Mouse (Mus musculus): ENCODE measurements around the gene Adss.
"Not testable (repeated sequence)": the region's sequence is repeated elsewhere in the genome, so short reads cannot be mapped to it uniquely, and the experiment has no call there.

Gene Adss

DNA sequence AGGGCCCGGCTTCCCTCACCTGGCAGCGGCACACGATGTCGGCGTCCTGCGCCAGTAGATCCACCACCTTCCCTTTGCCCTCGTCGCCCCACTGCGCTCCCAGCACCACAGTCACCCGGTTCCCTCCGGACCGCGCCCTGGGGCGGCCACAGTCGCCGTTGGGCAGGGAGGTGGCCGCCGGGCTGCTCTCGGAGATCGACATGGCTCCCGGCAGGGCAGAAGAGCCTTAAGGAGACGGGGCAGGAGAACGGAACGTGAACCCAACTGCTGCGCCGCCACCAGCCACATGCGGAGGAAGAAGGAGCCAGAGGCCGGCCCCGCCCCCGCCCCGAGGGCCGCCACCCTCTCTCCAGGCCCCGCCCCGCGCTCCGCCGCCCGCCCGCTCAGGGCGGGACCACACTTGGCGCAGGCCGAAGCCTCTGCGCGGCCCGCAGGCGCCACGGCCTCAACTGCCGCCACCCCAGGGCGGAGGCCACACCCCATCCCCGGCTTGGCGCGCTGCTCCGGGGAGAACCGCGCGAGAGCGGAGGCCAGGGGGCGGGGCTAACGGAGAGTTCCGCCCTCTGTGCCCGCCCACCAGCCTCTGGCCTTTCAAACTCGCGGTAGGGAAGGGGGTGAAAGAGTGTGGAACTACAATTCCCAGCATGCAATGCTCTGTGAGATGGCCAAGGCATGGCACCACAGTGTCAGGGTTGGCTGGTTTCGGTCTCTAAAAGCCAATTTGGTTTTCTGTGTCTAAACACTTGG lies at the start of gene Adss:
Gene Adss (minus strand): TSS at position 319 of the 747 bp plus-strand sequence.
- peak; percentile 100 for DNase-seq (ENCODE audit: low read depth, low spot score)

DNA sequence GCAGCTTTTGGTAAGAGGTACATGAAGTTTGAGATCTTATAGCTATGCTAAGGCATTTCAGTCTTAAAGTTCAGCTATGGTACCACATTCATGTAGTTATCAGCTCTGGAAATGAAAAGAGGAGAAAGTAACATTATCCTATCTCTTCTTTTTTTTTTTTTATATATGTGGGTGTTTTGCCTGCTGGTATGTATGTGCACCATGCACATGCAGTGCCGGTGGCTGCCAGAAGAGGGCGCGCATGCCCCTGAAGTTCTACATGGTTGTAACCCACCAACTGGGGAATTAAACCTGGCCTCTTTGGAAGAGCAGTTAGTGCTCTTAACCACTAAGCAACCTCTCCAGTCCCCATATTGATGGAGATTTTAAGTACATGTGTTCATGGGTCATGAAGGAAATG lies 49.5 kb upstream of the Adss start:
- DNase-seq (ENCODE audit: low read depth, low spot score): peak; percentile 14

DNA sequence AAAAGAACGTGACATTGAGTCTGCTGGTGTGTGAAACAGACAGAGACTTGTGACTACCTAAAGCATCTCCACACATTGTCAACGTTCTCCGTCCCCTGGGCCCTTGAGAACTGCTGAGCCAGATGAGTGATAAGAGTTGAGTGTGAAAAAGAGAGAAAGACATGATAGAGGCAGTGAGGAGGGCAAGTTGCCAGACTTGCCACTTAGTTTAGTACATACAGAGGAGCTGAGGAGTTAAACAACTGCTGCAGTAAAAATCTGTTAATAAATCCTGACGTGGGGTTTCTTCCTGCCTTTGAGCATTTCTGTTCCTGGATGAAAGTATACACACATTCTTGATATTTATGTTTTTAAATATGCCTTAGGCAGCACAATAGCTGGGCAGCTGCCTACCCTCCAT lies 31.5 kb upstream of the Adss start:
- DNase-seq (ENCODE audit: low read depth, low spot score): not testable (repeated sequence)

DNA sequence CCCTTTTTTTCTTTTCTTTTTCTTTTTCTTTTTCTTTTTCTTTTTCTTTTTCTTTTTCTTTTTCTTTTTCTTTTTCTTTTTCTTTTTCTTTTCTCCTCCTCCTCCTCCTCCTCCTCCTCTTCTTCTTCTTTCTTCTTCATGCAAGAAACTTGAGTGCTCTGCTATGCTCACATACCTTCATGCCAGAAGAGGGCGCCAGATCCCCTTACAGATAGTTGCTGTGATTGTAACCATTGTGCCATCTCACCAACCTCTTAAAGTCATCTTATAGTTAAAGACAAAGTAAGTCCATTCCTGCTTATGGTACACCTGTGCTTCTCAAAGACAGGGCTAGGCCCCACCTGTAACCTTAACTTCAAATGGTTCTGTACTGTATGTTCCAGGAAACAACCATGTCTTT lies 10.5 kb upstream of the Adss start:
- peak; percentile 77 for DNase-seq (ENCODE audit: low read depth, low spot score)

DNA sequence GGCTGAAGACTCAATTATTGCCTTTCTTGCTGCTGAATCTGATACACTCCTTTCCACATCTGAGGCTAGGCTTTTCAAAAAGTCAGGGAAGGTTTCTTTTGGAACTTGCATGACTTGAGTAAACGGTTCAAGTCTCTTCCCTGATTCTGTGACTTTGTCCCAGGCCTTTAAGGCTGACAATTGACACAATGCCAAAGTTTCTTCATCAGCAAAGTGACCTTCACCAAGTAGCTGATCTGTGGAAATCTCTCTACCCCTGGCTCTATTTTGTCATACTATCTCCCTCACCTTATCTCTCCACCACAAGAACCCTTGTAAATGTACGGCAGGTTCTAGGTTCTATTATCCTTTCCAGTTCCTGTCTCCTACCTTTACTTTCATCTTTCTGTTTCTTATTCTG lies 7.2 kb upstream of the Adss start:
- no peak for DNase-seq (ENCODE audit: low read depth, low spot score)

DNA sequence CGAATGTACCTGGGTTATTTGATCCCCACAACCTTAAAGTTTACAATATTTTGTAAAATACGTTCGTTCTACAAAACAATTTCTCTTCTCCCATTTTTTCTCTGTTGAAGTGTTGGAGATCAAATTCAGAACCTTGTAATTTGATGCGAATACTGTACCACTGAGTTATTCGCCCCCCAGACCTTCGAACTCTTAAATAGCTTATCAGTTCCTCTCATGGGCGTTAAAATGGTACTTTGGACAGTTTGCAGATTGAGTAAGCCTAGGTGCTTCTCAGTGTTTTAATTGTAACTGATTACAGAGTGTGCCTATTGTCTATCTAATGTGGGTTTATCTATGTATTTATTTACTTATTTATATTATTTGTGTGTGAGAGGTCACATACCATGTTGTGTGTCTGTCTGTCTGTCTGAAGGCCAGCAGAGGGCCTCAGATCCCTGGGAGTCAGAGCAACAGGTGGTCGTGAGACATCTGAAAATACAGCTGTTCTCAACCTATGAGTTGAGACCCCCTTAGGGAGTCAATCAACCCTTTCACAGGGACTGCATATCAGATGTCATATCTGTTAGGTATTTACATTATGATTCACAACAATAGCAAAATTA lies 942 bp upstream of the Adss start:
- peak; percentile 39 for DNase-seq (ENCODE audit: low read depth, low spot score)

DNA sequence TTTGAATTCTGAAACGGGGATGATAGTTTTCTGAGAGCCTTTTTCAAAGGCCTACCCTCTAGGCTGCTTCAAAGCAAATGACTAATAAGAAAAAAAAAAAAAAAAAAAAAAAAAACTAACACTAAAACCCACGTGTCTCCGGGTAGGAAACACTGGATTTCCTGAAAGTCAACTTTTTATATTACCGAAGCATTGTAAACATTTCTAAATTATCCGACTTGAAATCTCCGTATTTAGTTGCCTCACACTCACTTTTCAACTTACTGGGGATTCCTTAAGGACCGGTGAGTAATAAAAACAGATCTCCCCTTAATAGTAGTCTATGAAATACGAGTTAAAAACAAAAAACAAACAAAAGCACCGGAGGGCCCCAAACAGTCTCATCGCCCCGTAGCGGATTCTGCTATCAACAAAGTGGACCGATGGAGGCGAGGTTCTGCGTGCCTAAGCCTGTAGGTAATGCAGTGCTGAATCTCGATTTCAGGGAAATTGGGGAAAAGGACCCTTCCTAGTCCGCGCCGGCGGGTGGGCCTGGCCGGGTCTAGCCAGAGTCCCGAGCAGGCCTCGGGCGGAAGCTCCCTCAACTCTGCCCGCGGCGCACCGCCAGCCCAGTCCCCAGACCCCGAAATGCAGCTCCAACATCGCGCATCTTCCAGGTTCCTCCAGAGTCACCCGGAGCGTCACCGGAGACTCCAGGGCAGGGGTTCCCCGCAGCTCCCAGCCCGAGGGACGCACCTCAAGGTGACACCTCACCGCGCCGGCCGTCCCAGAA lies 704 bp downstream of the Adss start:
- peak; percentile 46 for DNase-seq (ENCODE audit: low read depth, low spot score)

DNA sequence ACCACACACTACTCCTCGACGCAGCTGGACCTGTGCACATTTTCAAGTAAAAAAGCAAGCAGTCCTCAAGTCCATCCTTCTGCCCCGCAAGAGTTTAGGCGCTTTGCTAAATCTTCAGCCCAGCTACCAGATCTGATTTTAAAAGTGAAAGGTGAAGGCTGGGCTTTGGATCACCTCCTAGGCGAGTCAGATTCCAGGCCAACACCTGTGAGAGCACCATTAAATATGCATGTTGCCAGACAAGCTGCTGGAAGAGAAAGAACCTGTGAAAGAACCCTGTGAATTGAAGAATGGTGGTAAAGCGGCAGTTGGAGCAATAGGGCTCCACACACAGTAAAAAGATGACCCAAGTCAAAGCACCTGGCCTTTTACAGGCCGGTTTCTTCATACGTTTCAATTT lies 1.4 kb downstream of the Adss start:
- DNase-seq (ENCODE audit: low read depth, low spot score): peak; percentile 22

DNA sequence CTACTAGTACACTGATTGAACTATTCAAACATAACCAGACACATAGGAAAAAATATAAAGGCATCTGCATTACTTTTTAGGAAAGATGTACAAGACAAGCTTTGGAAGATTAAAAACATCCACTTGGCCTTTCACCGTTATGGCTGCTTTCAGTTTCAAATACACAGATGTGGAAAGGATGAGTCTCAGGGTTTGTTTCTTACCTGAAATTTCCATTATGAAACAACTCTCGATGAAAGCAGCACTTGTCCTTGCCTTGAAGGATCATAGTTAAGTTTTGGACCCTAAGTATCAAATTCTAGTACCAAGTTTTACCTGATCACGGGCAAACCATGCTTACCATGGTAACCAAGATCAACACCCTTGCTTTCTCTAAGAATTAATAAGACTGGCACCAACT lies 3.5 kb downstream of the Adss start:
- DNase-seq (ENCODE audit: low read depth, low spot score): peak; percentile 57

DNA sequence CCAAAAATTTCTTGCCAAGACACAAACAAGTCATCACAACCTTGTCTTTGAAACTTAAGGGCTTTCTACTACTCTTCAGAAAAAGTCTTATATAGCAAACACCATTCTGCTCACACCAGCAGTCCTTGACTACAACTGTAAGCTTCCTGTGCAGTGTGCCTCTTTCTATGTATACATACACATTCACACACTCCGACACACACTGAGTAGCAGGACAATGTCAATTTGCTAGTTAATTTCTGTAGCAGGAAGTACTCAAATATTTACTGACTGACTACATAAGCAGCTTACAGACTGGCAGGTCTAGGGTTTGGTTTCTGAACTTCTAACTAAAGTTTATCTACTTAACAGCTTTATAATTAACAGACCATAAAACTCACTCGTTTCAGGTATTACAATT lies 18.9 kb downstream of the Adss start:
- no peak for DNase-seq (ENCODE audit: low read depth, low spot score)

DNA sequence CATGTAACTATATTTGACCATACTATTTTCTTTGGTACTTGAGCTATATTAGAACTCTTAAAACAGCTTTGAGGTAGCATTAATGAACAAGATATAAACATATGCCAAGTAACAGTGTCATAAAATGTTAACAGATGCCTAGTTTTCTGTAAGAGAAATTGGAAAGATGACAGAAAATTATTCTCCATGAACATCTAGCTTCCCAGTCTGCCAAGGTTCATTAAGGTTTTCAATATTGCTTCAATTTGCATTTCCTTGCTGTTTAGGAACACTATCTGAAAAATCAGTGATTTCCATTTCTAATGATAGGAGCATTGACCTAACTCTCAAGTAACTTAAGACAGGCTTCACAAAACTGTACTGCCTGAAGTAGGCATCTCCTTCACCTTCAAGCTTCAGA lies 27.4 kb downstream of the Adss start:
- no peak for DNase-seq (ENCODE audit: low read depth, low spot score)

DNA sequence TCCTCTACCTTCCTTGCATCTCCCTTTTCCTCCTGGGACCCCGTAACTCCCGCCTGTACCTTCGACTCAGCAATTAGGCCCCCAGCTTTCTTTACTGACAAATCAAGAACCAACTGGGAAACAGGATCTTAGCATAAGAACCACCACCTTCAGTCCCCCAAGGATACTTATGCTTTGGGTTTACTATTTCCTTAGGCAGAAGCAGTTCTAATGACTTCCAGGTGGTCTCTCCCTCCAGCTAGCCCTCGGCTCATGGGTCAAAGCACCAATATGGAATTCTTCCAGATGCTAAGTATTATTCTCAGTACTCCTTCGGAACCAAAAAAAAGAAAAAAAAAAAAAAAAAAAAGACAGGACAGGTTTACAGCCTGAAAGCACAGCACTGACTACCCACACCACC lies 39.1 kb downstream of the Adss start:
- DNase-seq (ENCODE audit: low read depth, low spot score): no peak

DNA sequence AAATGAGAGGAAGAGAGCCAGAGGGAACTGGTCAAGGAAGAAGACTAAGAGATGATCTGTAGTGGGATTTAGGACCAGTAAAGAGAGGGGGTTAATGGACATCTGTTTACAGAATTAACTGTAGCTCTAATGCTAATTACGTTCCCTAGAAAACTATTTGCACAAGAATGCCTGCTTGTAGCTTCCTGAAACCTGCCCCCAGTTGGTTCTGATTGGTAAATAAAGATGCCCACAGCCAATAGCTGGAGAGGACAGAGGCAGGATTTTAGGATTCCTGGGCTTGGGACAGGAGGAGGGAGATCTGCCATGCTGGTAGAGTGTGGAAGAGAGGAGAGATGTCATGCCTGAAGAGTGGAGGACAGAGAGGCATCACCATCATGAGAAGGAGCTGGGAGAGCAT lies 42.8 kb downstream of the Adss start:
- no peak for DNase-seq (ENCODE audit: low read depth, low spot score)

DNA sequence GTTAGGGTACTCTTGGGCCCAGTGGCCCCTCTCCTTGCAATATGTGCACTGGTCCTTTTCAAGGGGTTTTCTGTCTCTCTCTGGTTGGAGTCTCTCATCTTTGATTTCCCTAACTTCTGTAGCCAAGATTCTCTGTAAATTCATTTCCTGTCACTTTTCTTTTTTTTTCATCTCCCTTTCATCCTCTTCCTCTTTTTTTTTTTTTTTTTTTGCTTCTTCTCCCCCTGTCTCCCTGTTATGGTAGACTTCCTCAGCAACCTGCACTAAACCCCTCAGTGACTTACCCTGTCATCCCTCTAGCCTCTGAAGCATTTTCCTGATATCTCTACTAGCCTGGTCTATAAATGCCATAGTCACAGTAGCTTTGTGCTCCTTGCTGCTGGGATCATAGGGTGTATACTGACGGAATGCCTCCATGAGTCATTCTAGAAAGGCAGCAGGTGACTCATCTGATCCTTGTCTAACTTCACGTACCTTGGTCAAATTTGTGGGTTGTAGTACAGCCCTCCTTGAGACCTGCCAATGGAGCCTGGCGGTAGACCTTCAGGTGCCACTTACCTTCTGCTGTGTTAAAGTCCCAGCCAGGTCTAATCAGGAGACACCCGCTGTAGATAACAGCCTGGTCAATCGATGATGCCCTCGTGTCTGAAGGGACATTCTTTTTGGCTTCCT lies 48.3 kb downstream of the Adss start:
- DNase-seq (ENCODE audit: low read depth, low spot score): no peak

DNA sequence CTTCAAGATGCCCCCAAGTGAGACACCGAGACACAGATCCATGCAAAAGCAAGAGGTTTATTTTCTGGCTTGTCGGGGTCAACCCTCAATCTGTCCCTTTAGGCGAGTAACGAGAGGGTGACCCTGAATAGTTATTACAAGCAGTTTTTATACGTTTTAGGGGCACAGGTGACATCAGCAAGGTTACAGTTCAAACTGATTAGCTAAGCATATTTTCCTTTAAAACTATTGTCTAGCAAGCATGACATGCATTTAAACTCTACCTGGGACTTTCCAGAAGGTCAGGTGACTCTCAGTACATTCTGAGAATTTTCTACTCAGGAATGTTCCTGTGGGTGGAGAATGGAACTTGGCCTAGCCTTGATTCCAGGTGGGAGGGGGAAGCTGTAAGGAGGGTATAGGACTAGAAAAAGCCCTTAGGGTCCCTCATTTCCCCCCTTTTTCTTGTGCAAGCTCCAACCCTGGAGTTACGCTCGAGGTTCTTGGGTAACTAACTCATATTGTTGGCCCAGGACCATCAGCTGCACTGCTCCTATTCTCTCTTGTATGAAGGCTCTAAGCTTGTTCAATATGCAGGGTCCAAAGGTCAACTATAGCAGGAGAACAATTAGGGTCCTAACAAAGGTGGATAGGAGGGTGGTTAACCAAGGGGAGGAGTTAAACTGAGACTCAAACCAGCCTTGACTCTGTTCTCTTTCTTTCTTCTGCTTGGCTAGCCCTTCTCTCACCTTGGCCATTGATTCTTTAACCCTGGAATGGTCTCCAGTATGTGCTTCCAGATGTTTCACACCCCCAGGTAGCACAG lies 51.6 kb downstream of the Adss start:
- DNase-seq (ENCODE audit: low read depth, low spot score): no peak

DNA sequence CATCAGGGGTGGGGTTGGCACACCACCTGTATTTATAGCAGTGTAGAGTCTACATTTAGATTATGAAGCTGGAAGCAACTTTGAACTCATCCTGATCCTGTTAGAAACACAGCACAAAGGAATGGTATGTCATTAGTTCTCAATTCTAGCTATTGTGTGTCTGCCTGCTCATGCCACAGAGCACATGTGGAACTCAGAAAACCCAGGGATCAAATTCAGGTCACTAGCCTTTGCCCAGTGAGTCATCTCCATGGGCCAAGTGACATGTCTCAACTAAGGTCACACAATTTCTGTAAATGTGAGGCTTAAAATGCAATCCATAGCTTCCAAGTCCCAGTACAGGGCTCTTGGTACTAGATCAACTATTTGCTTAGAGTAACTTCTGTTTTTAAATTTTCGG lies 54.2 kb downstream of the Adss start:
- DNase-seq (ENCODE audit: low read depth, low spot score): no peak

DNA sequence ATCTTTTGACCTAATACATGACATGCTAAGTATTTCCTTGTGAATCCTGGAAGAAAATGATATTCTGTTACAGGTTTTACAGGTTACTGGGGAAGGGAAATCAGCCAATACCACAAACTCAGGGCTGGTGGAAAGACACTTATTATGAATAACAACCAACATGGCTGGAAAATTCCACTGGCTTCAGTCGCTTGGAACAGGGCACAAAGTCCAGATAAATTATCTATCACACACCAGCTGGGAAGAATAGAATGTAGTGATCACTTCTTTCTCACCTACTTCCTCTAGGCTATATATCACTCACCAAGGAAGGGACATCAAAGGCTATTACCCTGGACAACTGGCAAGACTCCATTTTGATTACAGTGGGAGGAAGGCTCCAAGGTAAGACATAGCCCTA lies 55.6 kb downstream of the Adss start:
- no peak for DNase-seq (ENCODE audit: low read depth, low spot score)

DNA sequence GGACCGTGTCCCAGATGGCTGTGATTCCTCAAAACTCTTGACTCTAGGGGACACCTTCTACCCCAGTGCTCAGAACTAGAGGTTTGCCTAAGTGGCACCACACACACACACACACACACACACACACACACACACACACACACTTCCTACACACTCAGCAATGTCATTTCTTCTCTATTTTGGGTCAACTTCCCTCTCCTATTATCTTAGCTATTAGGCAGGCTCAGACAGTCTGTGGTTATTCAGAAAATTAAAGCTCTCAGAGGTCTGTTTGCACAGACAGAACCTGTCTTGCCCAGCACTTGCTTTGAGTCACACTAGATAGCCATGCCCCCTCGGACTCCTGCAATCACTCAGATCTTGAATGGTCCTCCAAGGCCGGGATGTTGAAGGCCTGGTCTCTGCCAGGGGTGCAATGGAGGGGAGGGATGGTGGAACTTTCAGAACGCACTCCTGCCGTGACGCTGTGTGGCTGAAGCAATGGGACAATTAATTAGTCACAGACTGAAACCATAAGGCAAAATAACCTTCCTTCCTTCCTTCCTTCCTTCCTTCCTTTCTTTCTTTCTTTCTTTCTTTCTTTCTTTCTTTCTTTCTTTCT lies 58.7 kb downstream of the Adss start:
- DNase-seq (ENCODE audit: low read depth, low spot score): no peak

DNA sequence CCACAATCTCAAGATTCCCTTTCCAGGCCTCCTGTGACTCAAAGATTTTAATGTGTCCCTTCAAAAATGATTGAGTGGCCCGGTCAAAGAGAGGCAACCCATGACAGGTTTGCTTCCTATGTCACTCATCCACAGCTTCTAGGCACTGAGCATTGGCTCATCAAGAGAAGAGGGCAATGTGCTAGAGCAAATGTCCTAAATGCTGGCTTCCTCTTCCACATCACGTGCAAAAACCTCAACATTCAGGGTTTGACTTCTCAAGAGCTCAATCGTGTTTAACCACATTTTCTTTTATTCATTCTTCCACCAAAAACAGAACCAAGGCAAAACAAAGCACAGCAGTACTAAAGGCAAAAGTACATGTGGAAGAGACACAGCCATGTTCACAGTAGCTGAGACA lies 64.3 kb downstream of the Adss start:
- DNase-seq (ENCODE audit: low read depth, low spot score): no peak

DNA sequence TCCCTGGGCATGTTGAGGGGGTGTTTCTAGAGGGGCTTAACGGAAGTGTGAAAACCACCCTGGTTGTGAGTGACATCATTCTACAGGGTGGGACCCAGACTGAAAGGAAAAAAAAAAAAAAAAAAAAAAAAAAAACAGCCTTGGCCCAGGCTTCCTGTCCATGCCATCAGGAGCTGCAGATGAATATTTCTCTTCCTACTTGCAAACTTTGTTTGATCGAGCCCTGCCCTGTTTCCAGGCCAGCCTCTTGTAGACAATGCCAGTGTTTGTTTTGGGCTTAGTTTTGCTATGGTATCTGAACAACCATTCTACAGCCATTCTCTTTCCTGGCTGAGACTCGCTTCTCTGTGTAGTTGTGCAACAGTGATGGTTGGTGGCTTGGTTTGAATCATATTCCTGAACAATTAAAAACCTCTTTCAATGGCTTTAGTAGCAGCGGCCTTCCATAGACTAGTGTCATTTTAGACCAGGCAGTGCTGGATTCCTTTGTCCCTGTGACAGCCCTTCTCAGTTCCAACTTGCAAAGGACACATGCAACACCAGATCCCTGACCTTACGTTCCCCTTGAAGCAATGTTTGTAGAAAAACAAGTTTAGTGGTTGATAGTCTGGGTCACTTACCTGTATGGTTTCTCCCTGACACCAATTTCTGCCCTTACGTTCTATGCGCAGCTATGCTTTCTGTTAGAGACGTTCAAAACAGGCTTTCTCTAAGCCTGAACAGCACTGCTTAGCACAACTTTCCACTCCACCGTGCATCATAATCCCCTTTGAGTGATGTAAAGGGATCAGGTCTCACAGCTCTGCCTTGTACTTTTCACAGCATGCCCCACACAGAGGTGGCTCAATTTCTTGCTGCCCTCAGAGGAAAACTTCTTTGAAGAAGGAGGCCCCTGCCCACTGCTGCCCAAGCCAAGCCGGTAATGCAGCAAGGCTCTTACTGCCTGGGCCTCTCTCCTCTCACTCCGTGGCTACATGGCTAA lies 67.0 kb downstream of the Adss start, which contains the start of gene 1700016C15Rik:
Gene 1700016C15Rik (plus strand): TSS at position 772 of the 982 bp plus-strand sequence.
- no peak for DNase-seq (ENCODE audit: low read depth, low spot score)
